Mouse (Mus musculus) thymus, postnatal 10 days (tissue): ENCODE measurements at regions not wholly inside any gene's neighbourhood (a gene's known extent, or its start where the extent isn't known, plus 50 kb on each side); places are given as distances from the start of the nearest gene placed in this dataset.
"Not testable (repeated sequence)": the region's sequence is repeated elsewhere in the genome, so short reads cannot be mapped to it uniquely, and the experiment has no call there.

Experiments
- DNase-seq, 2 experiments: peaks; one replicate each; pipeline ENCODE4 v3.0.0; 2021; ENCODE audit warnings: low spot score in 2 of 2

DNA sequence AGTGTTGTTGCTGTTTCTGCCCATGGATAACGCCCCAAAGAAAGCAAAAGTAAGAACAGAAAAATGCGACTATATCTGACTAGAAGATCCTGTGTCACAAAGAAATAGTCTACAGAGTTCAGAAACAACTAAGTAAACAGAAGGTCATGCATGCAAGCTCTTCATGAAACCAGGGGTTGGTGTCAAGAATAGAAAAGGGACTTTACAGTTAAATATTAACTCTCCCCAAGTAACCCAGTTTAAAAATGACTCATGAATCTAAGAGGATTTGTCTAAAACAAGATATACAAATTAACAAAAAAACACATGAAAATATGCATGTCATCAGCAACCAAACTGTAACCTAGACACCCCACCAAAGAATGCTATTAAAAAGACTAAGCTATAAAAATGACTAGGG, 381.4 kb upstream of the Ptger4 start:
- DNase-seq: no peak

DNA sequence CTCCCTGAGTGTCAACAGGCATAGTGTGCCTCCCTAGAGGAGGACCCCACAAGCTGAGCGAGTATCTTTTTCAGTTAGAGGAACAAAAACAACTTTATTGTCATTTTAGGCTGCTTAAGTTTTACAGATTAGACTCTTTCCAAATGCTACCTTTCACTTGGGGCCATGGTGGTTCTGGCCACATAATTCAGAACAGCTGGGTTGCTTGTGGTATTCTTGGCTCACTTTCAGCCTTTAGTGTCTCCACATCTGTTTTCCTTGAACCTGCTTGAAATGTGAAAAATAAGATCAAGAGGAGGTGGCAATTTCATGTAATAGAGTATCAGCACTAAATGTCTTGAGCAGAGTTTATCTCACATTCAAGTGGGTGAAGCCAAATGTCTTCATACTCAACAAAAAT, 402.7 kb upstream of the Ptger4 start:
- no peak for DNase-seq

DNA sequence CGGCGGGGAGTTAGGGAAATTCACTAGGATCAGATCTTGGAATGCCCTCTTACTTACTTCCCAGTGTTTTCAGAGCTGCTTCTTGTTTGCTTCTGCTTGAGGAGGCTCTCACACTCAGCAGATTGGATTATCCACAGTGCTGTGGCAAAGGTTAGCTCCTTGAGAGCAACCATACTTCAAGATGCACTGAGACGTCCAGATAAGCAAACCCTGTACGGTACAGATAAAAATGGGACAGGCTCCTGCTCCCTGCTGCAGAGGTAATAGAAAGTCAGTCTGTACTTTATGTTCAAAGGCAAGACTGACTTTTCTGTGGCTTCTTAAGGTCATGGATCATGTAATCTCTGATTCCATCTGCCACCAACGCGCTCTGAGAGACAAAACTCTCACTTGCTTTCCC, 414.8 kb upstream of the Ptger4 start:
- DNase-seq: no peak

DNA sequence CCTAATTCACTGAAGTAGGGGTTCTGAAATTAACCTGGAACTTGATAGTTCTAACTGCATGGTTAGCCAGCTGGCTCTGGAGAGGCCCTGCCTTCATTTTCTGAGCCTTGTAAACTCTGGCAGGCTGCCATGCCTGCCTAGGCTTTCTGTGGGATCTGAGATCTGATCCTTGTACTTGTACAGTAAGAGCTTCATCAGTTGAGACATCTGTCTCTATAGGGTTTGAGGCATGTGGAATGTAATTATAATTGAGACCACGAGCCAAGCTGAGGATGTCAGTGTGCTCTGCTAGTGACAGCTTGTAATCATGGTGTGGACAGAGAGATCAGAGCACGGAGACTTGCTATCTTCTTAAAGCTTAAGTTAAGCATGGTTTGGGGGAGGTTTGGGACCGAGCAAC, 416.8 kb upstream of the Ptger4 start:
- no peak for DNase-seq

DNA sequence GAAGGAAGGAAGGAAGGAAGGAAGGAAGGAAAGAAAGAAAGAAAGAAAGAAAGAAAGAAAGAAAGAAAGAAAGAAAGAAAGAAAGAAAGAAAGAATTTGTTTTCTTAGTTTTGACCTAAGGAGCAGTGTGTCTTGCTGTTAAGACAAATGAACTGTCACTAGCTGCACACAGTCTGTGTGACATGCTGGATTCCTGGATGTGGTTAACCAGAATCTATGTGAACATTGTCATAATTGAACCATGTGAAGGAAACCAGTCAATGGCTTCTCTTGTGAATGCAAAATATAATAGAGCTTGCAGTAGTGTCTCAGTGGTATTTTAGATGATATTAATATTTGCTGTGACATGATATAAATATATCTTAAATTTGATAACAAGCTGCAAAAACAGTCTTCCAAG, 427.8 kb upstream of the Ptger4 start:
- no peak for DNase-seq

DNA sequence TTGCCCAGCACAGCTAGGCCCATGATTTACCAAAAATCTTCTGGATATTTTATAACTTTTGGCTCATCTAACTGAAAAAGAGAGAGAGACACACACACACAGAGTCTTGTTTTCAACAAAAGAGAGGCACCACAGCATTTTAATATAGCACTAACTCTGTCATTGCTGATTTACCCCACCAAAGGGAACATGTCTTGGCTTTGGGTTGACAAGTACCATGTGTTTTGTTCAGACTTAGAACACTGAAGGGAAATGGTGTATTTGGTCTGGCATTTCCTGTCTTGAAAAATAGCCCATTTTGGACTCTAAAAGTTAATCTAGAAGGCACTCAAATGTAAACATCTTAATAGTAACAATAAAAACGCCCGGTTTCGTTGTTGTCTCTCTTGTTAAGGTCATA, 432.7 kb upstream of the Ptger4 start:
- DNase-seq: no peak

DNA sequence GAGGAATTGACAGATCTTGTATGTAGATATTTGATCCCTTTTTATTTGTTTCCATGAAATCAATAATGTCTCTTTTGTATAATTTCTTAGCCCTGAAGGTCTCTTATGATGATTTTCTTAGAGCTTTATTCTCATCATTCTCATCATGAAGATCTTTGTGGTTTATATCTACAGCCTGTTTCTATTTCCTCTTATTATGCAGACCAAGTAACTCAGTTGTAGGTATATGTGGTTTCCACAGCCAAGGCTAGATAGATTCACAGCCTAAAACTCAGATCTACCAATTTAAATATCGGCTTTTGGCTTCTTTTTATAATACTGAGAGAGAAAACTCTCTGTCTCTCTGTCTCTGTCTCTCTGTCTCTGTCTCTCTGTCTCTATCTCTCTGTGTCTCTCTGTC, 449.8 kb upstream of the Ptger4 start:
- no peak for DNase-seq

DNA sequence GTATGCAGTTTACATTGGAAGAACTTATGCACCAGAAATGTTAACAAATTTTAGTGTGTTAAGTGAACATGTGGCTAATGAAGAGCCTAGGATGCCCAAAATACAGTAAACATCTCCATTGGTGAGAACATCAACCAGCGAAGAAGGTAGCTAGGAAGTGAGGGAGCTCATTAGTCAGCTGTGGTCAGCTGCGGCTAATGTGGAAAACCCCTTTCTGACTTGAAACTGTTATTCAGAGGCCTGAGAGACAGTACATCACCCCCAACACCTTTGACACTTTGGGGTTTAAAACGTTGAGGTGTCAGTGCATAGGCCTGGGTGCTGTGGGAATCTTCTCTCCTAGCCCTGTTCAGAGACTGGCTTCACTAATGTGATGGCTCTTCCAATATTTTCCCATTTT, 451.0 kb upstream of the Ptger4 start:
- DNase-seq: no peak

DNA sequence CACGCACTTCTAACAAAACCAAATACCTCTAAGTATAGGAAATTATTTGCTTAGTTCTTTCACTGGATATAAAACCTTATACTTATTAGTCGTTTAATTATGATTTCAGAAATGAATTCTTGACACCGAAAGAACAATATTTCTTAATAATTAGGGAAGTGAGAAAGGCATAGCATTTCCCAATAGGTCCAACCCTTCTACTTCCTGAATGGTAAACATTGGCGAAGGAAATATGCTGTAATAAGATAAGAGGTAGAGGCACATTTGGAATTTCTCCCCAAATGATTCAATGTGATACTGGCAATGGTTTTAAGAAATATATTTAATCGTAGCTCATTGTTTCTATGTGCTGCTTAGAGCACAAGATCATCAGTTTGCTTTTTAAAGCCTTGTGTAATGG, 464.5 kb upstream of the Ptger4 start:
- DNase-seq: no peak

DNA sequence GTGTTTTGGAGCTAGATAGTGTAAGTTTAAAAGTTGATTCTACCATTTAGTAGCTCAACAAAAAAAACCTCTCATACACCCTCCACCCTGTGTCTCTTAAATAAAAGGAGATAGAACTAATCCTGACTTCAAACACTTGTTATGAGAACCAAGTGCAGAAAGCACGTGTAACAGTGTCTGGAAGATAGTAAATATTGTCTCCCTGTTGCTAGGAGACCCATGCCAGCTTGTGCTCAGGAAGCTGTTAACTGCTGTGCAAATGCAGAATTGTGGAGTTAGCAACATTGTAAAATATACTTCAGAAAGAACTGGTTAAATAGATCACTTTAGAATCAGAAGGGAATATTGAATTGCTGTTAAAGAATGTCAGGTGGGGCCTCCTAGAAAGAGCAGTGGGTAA, 496.7 kb upstream of the Ptger4 start:
- no peak for DNase-seq

DNA sequence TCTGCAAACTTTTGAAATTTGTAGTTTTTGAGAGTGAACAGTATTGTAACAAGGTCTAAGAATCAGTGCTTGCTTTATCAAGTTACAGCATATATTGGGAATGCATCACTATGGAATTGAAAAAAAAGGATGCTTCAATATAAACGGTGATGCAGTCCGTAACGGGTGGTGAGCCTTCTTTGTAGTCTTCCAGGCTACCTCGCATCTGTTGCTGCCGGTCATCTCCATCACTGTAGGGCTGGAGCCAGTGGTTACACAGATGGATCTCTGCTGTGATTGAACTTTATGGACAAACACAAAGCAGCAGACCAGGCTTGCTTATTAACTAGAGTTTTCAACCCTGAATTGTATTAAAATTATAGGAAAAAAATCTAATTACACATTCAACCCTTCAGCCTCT, 499.9 kb upstream of the Ptger4 start:
- DNase-seq: no peak

DNA sequence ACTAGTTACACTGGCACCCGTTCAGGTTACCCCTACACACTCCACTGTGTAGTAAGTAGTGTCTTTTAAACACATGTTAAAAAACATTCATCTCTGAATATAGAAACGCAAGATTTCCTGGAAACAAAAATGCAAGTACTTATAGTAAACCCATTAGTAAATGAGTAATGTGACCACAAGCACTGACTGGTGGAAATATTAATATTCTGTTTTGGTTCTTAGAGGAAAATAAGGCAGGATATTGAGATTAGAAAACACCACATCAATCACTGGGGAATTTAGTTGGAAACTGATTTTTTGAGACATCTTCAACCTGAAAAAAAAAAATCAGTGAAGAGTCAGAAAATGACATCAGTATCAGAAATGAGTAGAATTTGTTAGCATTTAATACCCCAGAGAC, 514.7 kb upstream of the Ptger4 start:
- DNase-seq: no peak

DNA sequence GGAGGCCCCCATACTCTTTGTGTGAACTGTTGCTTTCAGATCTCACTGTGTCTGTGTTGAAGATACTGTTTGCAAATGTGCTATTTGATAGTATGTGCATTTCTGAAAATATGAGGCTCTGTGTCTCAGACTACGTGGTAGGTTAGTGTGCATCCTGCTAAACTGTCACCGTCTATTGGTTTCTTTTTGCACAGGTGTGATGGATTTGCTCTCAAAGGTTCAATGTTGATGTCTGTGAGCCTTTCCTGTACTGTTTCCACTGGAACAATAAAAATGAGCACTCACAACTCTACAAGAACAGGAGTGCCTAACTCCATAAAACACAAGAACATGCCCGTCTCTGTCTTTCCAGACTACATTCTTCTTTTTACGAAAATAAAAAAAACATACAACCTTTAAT, 518.2 kb upstream of the Ptger4 start:
- no peak for DNase-seq

DNA sequence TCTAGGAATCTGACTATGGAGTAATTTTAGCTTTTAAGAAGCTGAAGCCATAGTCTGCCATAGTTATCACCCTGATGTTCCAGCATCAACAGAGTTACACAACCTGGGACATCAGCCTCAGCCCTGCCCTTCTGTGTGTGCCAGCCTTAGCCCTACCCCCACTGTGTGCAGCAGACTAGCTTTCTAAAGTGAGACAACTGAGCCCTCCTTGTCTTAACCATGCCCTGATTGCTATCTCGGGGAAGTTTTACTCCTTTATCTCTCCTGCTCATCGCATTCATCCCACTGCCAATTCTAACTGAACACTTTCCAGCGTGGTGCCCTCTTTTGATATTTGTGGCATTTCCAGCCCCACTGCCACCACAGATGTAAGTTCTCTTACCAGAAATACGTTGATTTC, 522.5 kb upstream of the Dab2 start:
- DNase-seq: peak; percentile 7 to 20

DNA sequence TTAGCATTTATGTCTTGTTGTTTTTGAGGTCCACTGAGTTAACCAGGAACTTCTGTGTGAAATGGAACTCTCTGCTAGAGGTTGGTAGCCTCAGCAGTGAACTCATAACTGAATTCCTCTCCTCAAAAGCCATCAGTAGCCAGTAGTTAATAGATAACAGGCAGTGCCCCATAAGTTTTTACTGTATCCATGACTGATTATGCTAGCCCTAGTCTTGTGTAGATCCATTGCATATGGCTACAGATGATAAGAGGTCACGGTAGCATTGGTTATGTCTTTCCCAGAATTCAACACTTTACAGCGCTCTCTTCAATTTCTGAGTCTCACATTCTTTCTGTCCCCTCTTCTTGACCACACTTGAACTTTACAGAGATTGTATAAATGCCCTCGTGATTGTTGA, 499.7 kb upstream of the Dab2 start:
- no peak for DNase-seq

DNA sequence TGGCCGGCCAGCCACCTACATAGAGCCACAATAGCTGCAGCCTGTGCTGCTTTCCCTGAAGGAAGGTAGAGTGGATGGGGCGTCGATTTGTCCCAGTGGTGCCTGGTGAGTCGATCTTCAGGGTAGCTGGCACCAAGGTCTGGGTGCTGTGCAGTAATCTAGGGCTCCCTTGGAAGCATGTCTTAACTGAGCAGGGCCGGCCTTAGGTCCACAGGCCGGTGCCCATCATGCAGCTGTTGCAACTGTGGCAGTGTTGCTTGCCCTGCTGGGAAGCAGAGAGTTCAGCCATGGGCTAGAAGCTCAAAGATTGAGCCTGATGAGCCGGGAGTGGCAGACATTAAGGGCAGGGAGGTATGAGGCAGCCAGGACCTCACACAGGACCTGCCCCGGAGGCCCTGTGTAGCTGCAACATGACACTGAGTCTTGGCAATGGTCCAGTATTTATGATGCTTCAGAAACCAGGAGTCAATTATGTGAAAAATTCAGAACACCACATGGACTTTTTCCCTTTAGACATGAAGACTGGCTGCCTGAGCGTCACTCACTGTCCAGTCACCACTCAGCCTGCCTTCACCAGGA, 488.3 kb upstream of the Dab2 start:
- DNase-seq: no peak

DNA sequence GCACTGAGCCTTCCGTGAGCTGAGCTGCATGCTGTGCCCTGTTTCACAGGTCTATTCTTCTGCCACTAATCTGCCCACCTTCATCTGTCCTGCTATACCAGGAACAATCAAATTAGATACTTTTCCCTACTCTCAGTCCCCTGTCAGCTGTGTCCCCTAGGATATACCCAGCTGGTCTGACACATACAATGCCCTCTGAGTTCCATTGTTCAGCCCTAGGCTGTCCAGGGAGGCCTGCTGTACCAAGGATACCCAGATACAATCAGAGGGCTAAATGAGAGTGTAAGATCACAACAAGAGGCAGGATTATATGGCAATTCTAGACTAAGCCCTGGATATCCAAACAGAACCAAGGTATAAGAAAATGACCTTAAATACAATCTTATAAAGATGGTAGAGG, 487.6 kb upstream of the Dab2 start:
- DNase-seq: no peak

DNA sequence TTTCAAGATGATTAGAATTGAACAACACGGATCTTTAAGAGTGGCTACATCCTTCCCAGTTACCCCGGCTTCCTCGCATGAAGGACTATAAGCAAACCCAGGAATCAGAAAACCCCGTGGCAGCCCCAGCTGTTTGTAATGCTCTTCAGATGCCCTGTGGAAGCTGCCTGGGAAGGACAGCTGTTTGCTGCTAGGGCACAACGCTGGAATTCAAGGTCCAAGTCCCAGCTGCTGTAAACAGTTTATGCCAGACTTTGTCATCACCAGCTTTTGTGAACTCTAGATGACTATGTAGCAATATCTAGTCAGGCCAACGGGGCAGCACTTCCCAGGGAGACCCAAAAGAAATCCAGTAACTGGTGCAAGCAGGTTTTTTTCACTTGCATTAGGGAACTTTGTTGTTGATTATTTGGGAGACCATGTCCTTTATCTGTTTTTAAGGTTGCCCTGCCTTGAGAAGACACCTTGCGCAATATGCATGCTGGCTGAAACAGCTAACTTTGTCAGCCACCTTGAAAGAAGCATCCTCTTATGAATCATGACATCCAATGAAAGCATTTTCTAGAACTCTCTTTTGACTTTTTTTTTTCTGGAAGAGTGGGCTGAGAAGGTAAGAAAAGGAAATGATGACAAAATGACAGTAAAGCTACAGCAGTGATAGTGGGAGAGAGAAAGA, 481.5 kb upstream of the Dab2 start:
- DNase-seq: no peak

DNA sequence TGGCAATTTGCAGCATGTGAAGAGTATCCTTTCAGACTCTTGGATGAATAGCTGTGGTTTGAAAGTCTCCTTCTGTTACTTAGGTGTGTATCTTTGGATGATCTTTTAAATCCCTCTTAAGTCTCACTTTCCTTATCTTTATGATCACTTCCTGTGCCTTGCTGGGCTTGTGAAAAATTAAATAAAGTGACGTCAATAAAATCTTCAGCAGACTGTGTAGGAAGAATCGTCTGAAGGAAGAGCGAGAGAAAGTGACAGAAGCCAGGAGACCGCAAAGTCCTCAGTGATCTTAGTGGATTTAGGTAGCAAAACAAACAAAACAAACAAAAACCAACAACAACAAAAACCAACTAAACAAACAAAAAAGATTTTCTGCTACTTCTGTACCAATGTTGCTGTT, 459.6 kb upstream of the Dab2 start:
- DNase-seq: no peak

DNA sequence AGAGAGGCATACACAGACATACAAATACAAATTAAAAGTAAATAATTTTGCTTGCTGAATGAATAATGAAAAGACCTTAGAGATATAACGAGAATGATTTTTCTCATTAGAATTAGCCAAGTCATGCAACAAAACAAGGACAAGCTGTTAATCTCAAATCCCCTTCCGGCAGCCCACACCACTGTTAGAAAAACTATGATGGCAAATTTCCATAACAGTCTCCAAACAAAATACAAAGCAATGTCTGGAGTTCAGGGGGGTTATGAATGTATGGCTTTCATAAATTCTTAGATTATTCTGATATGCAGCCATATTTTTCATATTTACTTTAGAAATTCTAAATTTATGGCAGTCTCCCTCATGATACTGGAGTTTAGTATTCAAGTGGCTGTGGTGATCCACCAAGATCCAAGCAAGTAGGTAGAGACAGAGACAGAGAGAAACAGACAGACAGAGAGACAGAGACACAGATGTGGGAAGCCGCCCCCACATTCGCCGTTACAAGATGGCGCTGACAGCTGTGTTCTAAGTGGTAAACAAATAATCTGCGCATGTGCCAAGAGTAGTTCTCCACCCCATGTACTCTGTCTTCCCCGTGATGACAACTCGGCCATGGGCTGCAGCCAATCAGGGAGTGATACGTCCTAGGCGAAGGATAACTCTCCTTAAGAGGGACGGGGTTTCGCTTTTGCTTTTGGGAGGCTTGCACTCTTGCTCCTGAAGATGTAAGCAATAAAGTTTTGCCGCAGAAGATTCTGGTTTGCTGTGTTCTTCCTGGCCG, 458.0 kb upstream of the Dab2 start:
- DNase-seq: not testable (repeated sequence)

DNA sequence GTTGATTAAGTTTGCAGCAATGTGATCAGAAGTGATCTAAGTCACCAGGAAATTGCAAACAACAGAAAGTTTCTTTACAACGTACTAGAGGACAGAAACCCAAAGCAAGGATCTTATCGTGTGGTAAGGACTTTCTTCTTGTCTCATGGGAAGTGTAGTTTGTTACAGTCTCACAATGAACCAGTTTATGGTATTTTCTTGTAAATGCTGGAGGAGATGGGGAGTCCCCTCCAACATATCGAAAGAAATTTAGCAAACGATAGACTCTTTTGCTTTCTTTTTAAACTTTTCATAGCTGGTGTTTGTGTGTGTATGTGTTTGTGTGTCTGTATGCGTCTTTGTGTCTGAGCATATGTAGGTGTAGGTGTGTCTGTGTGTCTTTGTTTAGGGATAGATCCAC, 453.0 kb upstream of the Dab2 start:
- no peak for DNase-seq

DNA sequence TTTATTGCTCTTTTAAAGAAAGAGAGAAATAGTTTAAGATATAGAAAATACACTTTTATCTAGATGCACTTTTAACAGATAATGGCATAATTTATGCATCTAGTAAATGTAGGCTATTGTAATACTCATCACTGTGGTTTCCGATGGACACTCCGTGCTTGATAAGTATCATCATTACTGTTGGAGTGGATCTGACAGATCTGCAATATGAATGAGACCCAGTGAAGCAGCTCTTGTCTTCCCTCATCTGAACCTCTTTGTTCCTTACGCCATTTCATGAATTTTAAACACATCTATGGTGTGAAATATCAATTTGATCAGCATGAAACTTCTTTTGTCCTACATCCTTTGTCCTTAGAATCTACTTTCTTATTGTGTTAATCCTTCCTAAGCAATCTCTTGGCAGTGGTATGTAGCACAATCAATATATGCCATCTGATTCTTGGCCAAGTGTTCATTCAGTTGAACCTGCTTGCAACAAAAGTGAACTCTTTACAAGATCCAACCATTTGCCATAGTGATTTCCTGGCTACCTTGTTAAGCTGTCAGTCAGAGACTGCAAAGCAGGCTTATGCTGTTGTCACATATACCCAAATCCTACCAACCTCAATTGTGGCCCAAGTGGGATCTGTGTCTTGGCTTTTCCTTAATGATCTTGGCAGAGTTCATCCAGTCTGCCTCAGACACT, 452.0 kb upstream of the Dab2 start:
- no peak for DNase-seq

DNA sequence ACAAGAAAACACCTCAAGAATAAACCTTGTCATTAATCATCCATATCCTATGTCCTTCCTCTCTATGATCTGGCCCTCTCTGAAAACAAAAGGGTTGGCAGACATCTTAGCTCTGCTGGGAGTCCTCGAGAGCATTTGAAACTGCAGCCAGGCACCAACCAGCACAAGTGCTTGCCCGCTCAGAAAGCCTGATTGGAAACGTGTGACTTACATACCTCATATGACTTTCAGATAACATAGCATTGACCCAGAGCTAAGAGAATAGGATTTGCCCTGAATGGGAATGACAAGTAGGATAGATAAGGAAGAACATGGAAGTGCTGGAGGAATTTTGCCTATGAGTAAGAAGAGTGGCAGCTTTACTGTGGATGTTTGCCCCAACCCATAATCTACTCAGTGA, 447.1 kb upstream of the Dab2 start:
- no peak for DNase-seq
